Mouse (Mus musculus) hindbrain, embryonic 11.5 days (tissue): ENCODE results near the gene Fbxw2. TPM values are rescaled to one million over a fixed set of nuclear protein-coding genes. Genes with fewer than 3 reads are reported as not detected.
"Not testable (repeated sequence)": the region's sequence is repeated elsewhere in the genome, so short reads cannot be mapped to it uniquely, and the experiment has no call there.

Experiments
- ATAC-seq: fragments of 200-750 bp; cut with Nextera tagmentation; 2 replicates; pipeline ENCODE4 v1.8.0; 2017; ENCODE audit warnings: mild to moderate bottlenecking, moderate TSS enrichment, moderate library complexity; ENCODE audit not compliant: low FRiP score
- DNase-seq: peaks from one replicate; pipeline ENCODE4 v3.0.0-alpha.2; 2015; ENCODE audit warnings: low spot score
- H3K27ac ChIP-seq: fragments of 300-500 bp; sonication (generic); 2 replicates; pipeline ENCODE4 v1.5.1; 2014; ENCODE audit warnings: mild to moderate bottlenecking, low read depth, low read length
- H3K27me3 ChIP-seq: fragments of 300-500 bp; sonication (generic); 2 replicates; pipeline ENCODE4 v1.6.1; 2014; ENCODE audit warnings: mild to moderate bottlenecking, low read length, moderate library complexity, mixed read lengths; ENCODE audit not compliant: control insufficient read depth, insufficient read depth
- H3K36me3 ChIP-seq: fragments of 300-500 bp; sonication (generic); 2 replicates; pipeline ENCODE4 v1.6.1; 2014; ENCODE audit warnings: mild to moderate bottlenecking, low read length, moderate library complexity, mixed read lengths; ENCODE audit not compliant: control insufficient read depth, insufficient read depth
- H3K4me1 ChIP-seq: fragments of 300-500 bp; sonication (generic); replicated peaks from 2 replicates; pipeline ENCODE4 v1.6.1; 2014; ENCODE audit warnings: low read length, mixed read lengths; ENCODE audit not compliant: control insufficient read depth, insufficient read depth
- H3K4me2 ChIP-seq: fragments of 300-500 bp; sonication (generic); replicated peaks from 2 replicates; pipeline ENCODE4 v1.6.1; 2014; ENCODE audit warnings: mild to moderate bottlenecking, low read depth, low read length
- H3K4me3 ChIP-seq: fragments of 300-500 bp; sonication (generic); 2 replicates; pipeline ENCODE4 v1.5.1; 2014; ENCODE audit warnings: low read depth, low read length
- H3K9ac ChIP-seq: fragments of 300-500 bp; sonication (generic); 2 replicates; pipeline ENCODE4 v1.6.1; 2014; ENCODE audit warnings: low read depth, low read length
- H3K9me3 ChIP-seq: fragments of 300-500 bp; sonication (generic); 2 replicates; pipeline ENCODE4 v1.6.1; 2016; ENCODE audit warnings: low read length; ENCODE audit not compliant: control insufficient read depth
- WGBS: fragments of 180-500 bp; shearing (Covaris S2); extraction: QIAGEN DNeasy Blood & Tissue Kit; methylation state at CpG from one replicate; pipeline ENCODE4 v1.1.7; 2014; 5-methylcytosine and 5-hydroxymethylcytosine counted together
- polyA plus RNA-seq: library from polyadenylated mRNA; unstranded; fragments of >200 nt; fragmentation: Nextera tagmentation; extraction: Ambion mirVana; gene quantifications from 2 replicates; pipeline ENCODE4 v1.2.1, GENCODE M21; 2014

The Fbxw2 gene
- polyA plus RNA-seq, 1 experiment from 2014 or later, result 63.5 TPM

DNA sequence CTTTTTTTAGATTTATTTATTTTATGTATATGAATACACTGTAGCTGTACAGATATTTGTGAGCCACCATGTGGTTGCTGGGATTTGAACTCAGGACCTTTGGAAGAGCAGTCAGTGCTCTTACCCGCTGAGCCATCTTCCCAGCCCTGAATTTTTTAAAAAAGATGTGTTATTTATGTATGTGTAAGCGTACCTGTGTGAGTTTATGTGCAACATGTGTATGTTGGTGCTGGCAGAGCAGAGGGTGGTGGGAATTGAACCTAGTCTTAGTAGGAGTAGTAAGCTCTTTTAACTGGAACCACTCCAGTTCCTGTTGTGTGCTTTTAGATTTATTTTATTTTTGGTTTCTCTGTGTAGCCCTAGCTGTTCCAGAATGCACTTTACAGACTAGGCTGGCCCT, 21.9 kb downstream of the Fbxw2 start:
- Histone ChIP-seq H3K4me3 (no peak overlapping the region), H3K27me3 (no peaks in the 10 kb centered on the region), H3K4me1 (no peaks in the 10 kb centered on the region), H3K9me3 (no peaks in the 10 kb centered on the region), H3K27ac (no peak overlapping the region), H3K36me3 (no peaks in the 10 kb centered on the region), H3K9ac (no peak overlapping the region), H3K4me2 (no peak overlapping the region)
- ATAC-seq (no peak), DNase-seq (no peak)
- WGBS, result 90% methylated on average over 2 of the region's 2 CpGs

DNA sequence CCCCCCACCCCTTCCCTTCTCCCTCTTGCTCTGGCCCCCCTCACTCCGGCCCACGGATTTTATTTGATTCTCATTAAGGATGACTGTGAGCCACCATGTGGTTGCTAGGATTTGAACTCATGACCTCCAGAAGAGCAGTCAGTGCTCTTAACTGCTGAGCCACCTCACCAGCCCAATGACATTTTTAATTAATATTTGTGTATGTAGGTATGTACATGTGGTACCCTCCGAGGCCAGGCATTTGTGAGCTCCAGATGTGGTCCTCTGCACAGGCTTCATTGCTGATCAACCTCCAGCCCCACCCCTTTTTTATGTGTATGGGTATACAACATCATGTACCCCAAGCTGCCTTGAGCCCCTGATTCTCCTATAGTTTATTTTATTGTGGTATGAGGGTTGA, 22.4 kb downstream of the Fbxw2 start:
- 77% methylated on average over 3 of the region's 3 CpGs for WGBS
- Histone ChIP-seq H3K9ac (no peak overlapping the region), H3K36me3 (no peaks in the 10 kb centered on the region), H3K27me3 (no peaks in the 10 kb centered on the region), H3K27ac (no peak overlapping the region), H3K4me2 (peak overlapping the region; percentile 23; the same call in 1 of the 2 replicates), H3K4me1 (no peaks in the 10 kb centered on the region), H3K9me3 (no peaks in the 10 kb centered on the region), H3K4me3 (no peak overlapping the region)
- DNase-seq (no peak), ATAC-seq (no peak)

DNA sequence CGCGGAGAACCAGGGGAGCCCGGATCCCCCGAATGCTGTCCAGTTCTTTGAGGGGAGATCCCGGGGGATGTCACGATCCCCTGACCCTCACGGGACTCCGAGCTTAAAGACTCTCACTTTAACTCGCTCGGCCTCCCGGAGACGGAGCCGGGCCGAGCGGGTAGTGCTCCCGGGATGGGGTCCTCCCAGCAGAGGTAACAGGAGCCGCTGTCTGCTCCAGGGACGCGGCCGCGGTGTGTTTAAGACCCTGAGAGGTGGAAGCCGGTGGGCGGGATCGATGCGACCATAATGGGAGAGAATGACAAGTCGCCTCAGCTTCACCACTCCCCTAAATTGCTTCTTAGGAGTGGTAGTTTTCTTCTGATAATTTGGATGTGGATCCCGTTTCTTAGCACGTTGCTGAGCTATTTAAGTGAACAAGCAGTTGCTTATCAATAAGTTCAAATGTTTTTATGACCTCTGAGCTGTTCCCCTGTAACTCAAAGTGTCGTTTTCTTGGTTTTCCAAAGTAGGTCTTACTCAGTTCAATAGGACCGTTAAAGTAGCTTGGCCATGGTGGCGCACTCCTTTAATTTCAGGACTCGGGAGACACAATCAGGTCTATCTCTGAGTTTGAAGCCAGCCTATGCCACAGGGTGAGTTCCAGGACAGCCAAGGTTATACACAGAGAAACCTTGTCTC, 23.4 kb downstream of the Fbxw2 start:
- Histone ChIP-seq H3K4me3 (peak overlapping the region; percentile 65), H3K27ac (peak overlapping the region; percentile 77), H3K4me2 (peak overlapping the region; percentile 72), H3K9ac (peak overlapping the region; percentile 79)
- H3K4me1 ChIP-seq, H3K27me3 ChIP-seq, H3K36me3 ChIP-seq, H3K9me3 ChIP-seq: not testable (repeated sequence)
- ATAC-seq (peak; percentile 73), DNase-seq (peak; percentile 34)
- under 1% methylated on average over 17 of the region's 32 CpGs for WGBS

DNA sequence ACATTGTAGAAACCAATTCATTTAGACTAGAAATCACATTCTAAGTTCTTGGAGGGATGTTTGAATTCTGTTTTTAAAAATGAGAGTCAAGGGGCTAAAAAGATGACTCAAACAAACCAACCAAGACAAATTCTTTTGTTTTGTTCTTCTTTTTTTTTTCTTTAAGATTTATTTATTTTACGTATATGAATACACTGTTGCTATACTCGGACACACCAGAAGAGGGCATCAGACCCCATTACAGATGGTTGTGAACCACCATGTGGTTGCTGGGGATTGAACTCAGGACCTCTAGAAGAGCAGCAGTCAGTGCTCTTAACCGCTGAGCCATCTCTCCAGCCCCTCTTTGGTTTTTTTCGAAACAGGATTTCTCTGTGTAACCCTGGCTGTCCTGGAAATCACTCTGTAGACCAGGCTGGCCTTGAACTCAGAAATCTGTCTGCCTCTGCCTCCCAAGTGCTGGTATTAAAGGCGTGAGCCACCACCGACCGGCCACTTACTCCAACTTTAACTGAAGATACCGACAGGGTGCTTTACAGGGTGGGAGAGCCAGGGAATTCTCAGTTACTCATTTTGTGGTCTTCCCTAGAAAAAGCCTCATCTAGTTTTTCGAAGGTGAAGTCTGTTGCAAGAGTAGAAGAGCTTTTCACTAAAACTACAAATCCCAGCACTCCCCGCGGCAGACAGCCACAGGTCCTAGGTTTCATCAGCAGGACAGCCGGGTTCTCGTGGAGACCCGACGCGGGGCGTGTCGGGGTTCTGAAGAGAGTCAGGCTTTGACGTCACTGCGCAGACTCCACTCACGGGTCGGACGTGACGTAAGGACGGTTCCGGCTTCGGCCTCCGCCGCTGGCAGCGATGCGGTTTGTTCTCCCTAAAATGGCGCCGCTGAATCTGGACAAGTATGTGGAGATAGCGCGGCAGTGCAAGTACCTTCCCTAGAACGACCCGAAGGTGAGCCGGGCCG, 24.3 kb downstream of the Fbxw2 start:
- peak overlapping the region; percentile 79 for H3K9ac ChIP-seq
- WGBS, result 4% methylated on average over 39 of the region's 39 CpGs
- ATAC-seq, result peak; percentile 96
- no peaks in the 10 kb centered on the region for H3K9me3 ChIP-seq
- H3K4me2 ChIP-seq, result no peak overlapping the region
- H3K4me3 ChIP-seq, result peak overlapping the region; percentile 65
- H3K27me3 ChIP-seq, result no peaks in the 10 kb centered on the region
- no peaks in the 10 kb centered on the region for H3K4me1 ChIP-seq
- H3K27ac ChIP-seq, result peak overlapping the region; percentile 77
- peak; percentile 99 for DNase-seq
- H3K36me3 ChIP-seq, result no peaks in the 10 kb centered on the region

DNA sequence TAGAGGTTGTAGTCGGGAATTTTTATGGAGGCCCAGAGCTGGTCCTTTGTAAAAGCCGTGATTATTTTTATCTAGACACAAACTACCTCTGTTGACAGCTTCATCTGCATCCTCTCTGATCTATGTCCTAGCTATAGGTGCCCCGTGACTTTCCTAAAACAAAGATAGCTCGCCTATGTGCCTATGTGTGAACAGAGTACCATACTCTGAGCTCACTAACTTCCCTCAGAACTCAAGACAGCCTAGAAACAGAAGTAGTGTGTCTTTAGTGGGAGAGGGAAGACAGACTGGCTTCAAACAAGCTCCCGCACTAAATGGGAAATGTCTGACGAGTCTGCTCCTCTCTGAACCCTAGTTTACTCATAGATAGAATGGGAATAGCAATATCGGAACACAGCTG, 25.7 kb downstream of the Fbxw2 start:
- no peaks in the 10 kb centered on the region for H3K27me3 ChIP-seq
- H3K36me3 ChIP-seq, result no peaks in the 10 kb centered on the region
- ATAC-seq, result no peak
- WGBS, result 82% methylated on average over 7 of the region's 7 CpGs
- no peaks in the 10 kb centered on the region for H3K4me1 ChIP-seq
- no peak overlapping the region for H3K27ac ChIP-seq
- no peak overlapping the region for H3K9ac ChIP-seq
- H3K4me2 ChIP-seq, result no peak overlapping the region
- no peak for DNase-seq
- H3K4me3 ChIP-seq, result no peak overlapping the region; the same call in 1 of the 2 replicates
- H3K9me3 ChIP-seq, result no peaks in the 10 kb centered on the region

DNA sequence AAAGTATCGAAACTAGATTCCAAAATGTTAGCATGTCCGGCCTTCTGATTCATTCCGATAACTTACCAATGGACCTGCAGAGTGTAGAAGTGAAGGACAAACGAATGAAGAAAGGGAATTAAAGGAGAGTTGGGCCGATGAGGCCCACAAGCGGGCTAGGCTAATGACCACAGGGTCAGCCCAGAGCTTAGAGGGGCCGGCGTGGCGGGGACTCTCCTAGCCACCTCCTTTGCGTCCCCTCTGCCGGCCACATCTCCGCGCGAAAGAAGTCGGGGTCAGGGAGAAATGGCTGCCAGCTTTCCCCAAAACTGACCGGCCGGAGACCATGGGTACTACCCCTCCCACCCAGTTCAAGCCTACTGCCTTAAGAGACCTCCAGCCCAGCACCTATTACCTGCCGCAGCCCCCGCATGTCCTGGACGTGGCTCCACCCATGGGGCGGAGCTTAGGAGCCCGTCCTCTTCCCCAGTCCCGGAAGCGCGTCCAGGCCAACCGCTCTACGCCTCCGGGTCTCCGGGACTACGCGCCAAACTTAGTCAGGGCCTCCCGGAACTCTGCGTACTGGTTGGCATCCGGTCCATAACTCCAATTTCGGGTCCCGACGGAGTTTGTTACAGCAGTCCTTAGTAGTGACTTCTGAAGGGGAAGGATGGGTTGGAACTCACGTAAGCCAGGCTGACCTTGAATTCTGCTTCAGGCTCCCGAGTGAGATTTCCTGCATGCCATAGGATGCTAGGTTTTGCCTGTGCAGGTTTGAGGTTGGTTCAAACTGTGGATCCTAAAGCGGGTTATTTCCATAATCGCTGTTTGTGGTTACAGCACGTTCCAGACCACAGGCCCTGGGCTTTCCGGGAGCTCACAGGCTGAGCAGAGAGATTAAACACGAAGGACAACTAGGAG, 26.5 kb downstream of the Fbxw2 start, which contains the start of gene Rabepk:
Gene Rabepk (minus strand): TSS at position 556 of the 900 bp plus-strand sequence.
- DNase-seq, result peak; percentile 85
- WGBS, result 5% methylated on average over 41 of the region's 44 CpGs
- Histone ChIP-seq H3K27ac (no peak within 1 kb of the TSS), H3K4me1 (no peaks in the 10 kb centered on the region), H3K36me3 (no peaks in the 10 kb centered on the region), H3K9me3 (no peaks in the 10 kb centered on the region), H3K27me3 (no peaks in the 10 kb centered on the region), H3K9ac (peak within 1 kb of the TSS; percentile 60), H3K4me2 (peak within 1 kb of the TSS; percentile 67), H3K4me3 (peak within 1 kb of the TSS; percentile 63)
- peak; percentile 69 for ATAC-seq

DNA sequence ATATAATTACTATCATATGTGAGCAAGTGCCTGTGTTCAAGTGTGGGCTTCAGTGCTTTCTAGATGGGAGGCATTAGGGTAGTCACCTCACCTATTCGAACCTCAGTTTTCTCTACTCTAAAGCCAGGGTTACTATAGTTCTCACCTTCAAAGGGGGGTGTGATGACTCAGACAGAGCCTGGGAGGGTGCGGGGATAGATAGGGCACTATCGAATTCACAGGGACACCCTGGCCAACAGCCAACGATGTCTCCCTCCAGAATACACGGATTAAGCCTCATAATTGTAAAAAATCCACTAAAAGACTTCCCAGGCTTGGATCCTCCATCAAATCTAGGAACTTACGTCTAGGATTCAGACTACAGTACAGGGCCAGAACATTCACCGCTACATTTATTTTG, 30.7 kb downstream of the Fbxw2 start:
- no peaks in the 10 kb centered on the region for H3K4me1 ChIP-seq
- DNase-seq (no peak), ATAC-seq (no peak)
- no peak overlapping the region for H3K27ac ChIP-seq
- WGBS, result 93% methylated on average over 7 of the region's 7 CpGs
- H3K36me3 ChIP-seq, result no peaks in the 10 kb centered on the region
- H3K27me3 ChIP-seq, result no peaks in the 10 kb centered on the region
- H3K4me3 ChIP-seq, result no peak overlapping the region
- H3K4me2 ChIP-seq, result no peak overlapping the region
- H3K9me3 ChIP-seq, result no peaks in the 10 kb centered on the region
- no peak overlapping the region for H3K9ac ChIP-seq

DNA sequence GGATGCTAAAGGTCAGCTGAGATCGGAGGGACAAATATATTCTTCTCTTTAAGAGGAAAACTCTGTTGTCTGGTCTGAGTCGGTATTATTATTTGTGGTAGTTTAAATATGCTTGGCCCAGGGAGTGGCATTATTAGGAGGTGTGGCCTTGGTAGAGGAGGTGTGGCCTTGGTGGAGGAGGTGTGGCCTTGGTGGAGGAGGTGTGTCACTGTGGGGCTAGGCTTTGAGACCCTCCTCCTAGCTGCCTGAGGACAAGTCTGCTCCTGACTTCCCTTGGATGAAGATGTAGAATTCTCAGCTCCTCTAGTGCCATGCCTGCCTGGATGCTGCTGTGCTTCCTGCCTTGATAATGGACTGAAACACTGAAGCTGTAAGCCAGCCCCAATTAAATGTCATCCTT, 31.6 kb downstream of the Fbxw2 start:
- DNase-seq, result no peak
- 96% methylated on average over 2 of the region's 2 CpGs for WGBS

More for the DNA sequence above, 31.6 kb downstream of the Fbxw2 start:
- no peak overlapping the region for H3K4me2 ChIP-seq
- no peak overlapping the region for H3K9ac ChIP-seq
- H3K27ac ChIP-seq, result no peak overlapping the region
- no peaks in the 10 kb centered on the region for H3K27me3 ChIP-seq
- H3K4me3 ChIP-seq, result no peak overlapping the region
- H3K4me1 ChIP-seq, result no peaks in the 10 kb centered on the region
- ATAC-seq, result no peak
- no peaks in the 10 kb centered on the region for H3K36me3 ChIP-seq
- H3K9me3 ChIP-seq, result no peaks in the 10 kb centered on the region
